Mouse (Mus musculus): ENCODE measurements around the gene Armh1. TPM values are rescaled to one million over a fixed set of nuclear protein-coding genes. Genes with fewer than 3 reads are reported as not detected.

The Armh1 gene
- 0.53 TPM in 1 of 2 replicates, not detected in the other for polyA plus RNA-seq (2014; fragmentation: Nextera tagmentation; extraction: Ambion mirVana)

GRCm38 (mm10) chr4:117251801-117252316 lies at the start of gene Armh1, which contains the start of gene Tmem53:
Gene Armh1 (minus strand): TSS chr4:117252125.
Gene Tmem53 (plus strand): TSS chr4:117251951.
- peak within 1 kb of the TSS; percentile 87 for H3K27ac ChIP-seq (ENCODE audit: low read depth, low read length)
- H3K4me1 ChIP-seq (replicated peaks; ENCODE audit: control insufficient read depth, insufficient read depth, low read length): no peaks in the 10 kb centered on the region
- H3K27me3 ChIP-seq (ENCODE audit: control insufficient read depth, insufficient read depth, low read length): no peaks in the 10 kb centered on the region
- DNase-seq (ENCODE audit: low spot score) (peak; percentile 95), ATAC-seq (ENCODE audit: low FRiP score) (peak; percentile 99)
- peak within 1 kb of the TSS; percentile 69 for H3K9ac ChIP-seq (ENCODE audit: low read depth, low read length)
- peak within 1 kb of the TSS; percentile 54 for H3K4me3 ChIP-seq (ENCODE audit: low read depth, low read length)
- no peaks in the 10 kb centered on the region for H3K36me3 ChIP-seq (ENCODE audit: control insufficient read depth, insufficient read depth, low read length)
- H3K9me3 ChIP-seq (ENCODE audit: control insufficient read depth, low read length): no peaks in the 10 kb centered on the region
- peak within 1 kb of the TSS; percentile 51 for H3K4me2 ChIP-seq (replicated peaks; ENCODE audit: low read depth, low read length)
- WGBS: 0% methylated on average over 31 of the region's 43 CpGs

- peak overlapping the region; percentile 47; the same call in 1 of the 2 replicates for H3K27ac ChIP-seq (ENCODE audit: low read depth, low read length)
- WGBS: 67% methylated on average over 10 of the region's 10 CpGs
These were observed 48.0 kb upstream of the Armh1 start for GRCm38 (mm10) chr4:117299921-117300320.

GRCm38 (mm10) chr4:117297819-117298218 lies 45.9 kb upstream of the Armh1 start:
- Histone ChIP-seq H3K9me3 (ENCODE audit: control insufficient read depth, low read length) (no peaks in the 10 kb centered on the region), H3K4me1 (replicated peaks; ENCODE audit: control insufficient read depth, insufficient read depth, low read length) (peaks cover 5% of the 10 kb centered on the region; the same call in 1 of the 2 replicates), H3K4me2 (replicated peaks; ENCODE audit: low read depth, low read length) (no peak overlapping the region), H3K27me3 (ENCODE audit: control insufficient read depth, insufficient read depth, low read length) (peaks cover 11% of the 10 kb centered on the region), H3K4me3 (ENCODE audit: low read depth, low read length) (no peak overlapping the region), H3K36me3 (ENCODE audit: control insufficient read depth, insufficient read depth, low read length) (no peaks in the 10 kb centered on the region), H3K9ac (ENCODE audit: low read depth, low read length) (no peak overlapping the region), H3K27ac (ENCODE audit: low read depth, low read length) (no peak overlapping the region)
- no peak for ATAC-seq (ENCODE audit: low FRiP score)
- no peak for DNase-seq (ENCODE audit: low spot score)
- WGBS: 77% methylated on average over 9 of the region's 9 CpGs

More at GRCm38 (mm10) chr4:117299921-117300320, 48.0 kb upstream of the Armh1 start:
- Histone ChIP-seq H3K4me1 (replicated peaks; ENCODE audit: control insufficient read depth, insufficient read depth, low read length) (peaks cover 11% of the 10 kb centered on the region), H3K9me3 (ENCODE audit: control insufficient read depth, low read length) (no peaks in the 10 kb centered on the region), H3K36me3 (ENCODE audit: control insufficient read depth, insufficient read depth, low read length) (no peaks in the 10 kb centered on the region), H3K4me3 (ENCODE audit: low read depth, low read length) (no peak overlapping the region), H3K4me2 (replicated peaks; ENCODE audit: low read depth, low read length) (no peak overlapping the region), H3K9ac (ENCODE audit: low read depth, low read length) (no peak overlapping the region), H3K27me3 (ENCODE audit: control insufficient read depth, insufficient read depth, low read length) (peaks cover 32% of the 10 kb centered on the region)
- ATAC-seq (ENCODE audit: low FRiP score): peak; percentile 59; the same call in 1 of the 2 replicates
- no peak for DNase-seq (ENCODE audit: low spot score)

- H3K4me3 ChIP-seq (ENCODE audit: low read depth, low read length): no peak overlapping the region
- no peak overlapping the region for H3K4me2 ChIP-seq (replicated peaks; ENCODE audit: low read depth, low read length)
- DNase-seq (ENCODE audit: low spot score): no peak
- WGBS: 63% methylated on average over 19 of the region's 19 CpGs
- H3K9me3 ChIP-seq (ENCODE audit: control insufficient read depth, low read length): no peaks in the 10 kb centered on the region
- H3K9ac ChIP-seq (ENCODE audit: low read depth, low read length): no peak overlapping the region
- H3K27me3 ChIP-seq (ENCODE audit: control insufficient read depth, insufficient read depth, low read length): peaks cover 5% of the 10 kb centered on the region
- ATAC-seq (ENCODE audit: low FRiP score): no peak
- no peak overlapping the region for H3K27ac ChIP-seq (ENCODE audit: low read depth, low read length)
- 0 out of 2 replicates have a peak, but pooled peaks cover 5% of the 10 kb centered on the region for H3K4me1 ChIP-seq (replicated peaks; ENCODE audit: control insufficient read depth, insufficient read depth, low read length)
- H3K36me3 ChIP-seq (ENCODE audit: control insufficient read depth, insufficient read depth, low read length): no peaks in the 10 kb centered on the region
These were observed 45.1 kb upstream of the Armh1 start for GRCm38 (mm10) chr4:117296849-117297593.

GRCm38 (mm10) chr4:117291696-117292095 lies 39.8 kb upstream of the Armh1 start:
- WGBS: 94% methylated on average over 2 of the region's 2 CpGs
- DNase-seq (ENCODE audit: low spot score) (no peak), ATAC-seq (ENCODE audit: low FRiP score) (no peak)
- Histone ChIP-seq H3K36me3 (ENCODE audit: control insufficient read depth, insufficient read depth, low read length) (no peaks in the 10 kb centered on the region), H3K9ac (ENCODE audit: low read depth, low read length) (no peak overlapping the region), H3K27ac (ENCODE audit: low read depth, low read length) (no peak overlapping the region), H3K27me3 (ENCODE audit: control insufficient read depth, insufficient read depth, low read length) (no peaks in the 10 kb centered on the region), H3K9me3 (ENCODE audit: control insufficient read depth, low read length) (no peaks in the 10 kb centered on the region), H3K4me3 (ENCODE audit: low read depth, low read length) (no peak overlapping the region), H3K4me1 (replicated peaks; ENCODE audit: control insufficient read depth, insufficient read depth, low read length) (peaks cover 2% of the 10 kb centered on the region; the same call in 1 of the 2 replicates), H3K4me2 (replicated peaks; ENCODE audit: low read depth, low read length) (no peak overlapping the region)

GRCm38 (mm10) chr4:117288927-117289801 lies 37.2 kb upstream of the Armh1 start:
- H3K4me3 ChIP-seq (ENCODE audit: low read depth, low read length): peak overlapping the region; percentile 81
- under 1% methylated on average over 53 of the region's 80 CpGs for WGBS
- peak overlapping the region; percentile 59 for H3K4me2 ChIP-seq (replicated peaks; ENCODE audit: low read depth, low read length)
- no peaks in the 10 kb centered on the region for H3K9me3 ChIP-seq (ENCODE audit: control insufficient read depth, low read length)
- H3K27ac ChIP-seq (ENCODE audit: low read depth, low read length): peak overlapping the region; percentile 97
- peaks cover 6% of the 10 kb centered on the region; the same call in 1 of the 2 replicates for H3K36me3 ChIP-seq (ENCODE audit: control insufficient read depth, insufficient read depth, low read length)
- peak; percentile 80 for DNase-seq (ENCODE audit: low spot score)
- peak; percentile 86 for ATAC-seq (ENCODE audit: low FRiP score)
- peaks cover 2% of the 10 kb centered on the region; the same call in 1 of the 2 replicates for H3K4me1 ChIP-seq (replicated peaks; ENCODE audit: control insufficient read depth, insufficient read depth, low read length)
- peak overlapping the region; percentile 83 for H3K9ac ChIP-seq (ENCODE audit: low read depth, low read length)
- H3K27me3 ChIP-seq (ENCODE audit: control insufficient read depth, insufficient read depth, low read length): no peaks in the 10 kb centered on the region

DNA sequence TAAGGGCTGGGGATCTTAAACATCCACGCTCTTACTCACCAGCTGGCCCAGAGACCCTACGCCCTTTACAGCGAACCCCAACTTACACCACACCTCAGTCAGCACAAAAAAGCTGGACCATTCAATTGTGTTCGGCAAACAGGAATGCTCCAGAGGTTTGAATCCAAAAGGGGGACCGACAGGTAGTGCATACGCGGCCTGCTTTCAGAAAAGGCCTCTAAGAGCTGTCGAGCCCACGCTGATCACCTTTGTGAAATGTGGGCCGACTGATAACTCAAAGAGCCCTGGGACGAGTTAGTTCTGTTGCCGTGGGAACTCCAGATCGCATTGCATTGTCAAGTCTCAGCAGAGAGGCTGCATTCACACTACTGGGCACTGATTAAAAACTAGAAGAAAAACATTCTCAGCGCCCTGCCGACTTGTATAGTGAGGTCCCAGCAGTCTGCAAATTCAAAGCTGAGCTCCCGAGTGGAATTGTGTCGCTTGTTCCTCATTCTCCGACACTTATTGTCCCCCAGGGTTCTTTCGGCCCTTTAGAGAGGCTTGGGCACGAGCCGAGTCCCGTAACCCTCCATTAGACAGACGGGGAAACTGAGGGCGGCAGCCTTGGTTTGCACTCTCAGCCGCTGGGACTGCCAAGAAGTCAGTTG lies 36.5 kb upstream of the Armh1 start:
- Histone ChIP-seq H3K4me3 (ENCODE audit: low read depth, low read length) (peak overlapping the region; percentile 81), H3K4me1 (replicated peaks; ENCODE audit: control insufficient read depth, insufficient read depth, low read length) (peaks cover 8% of the 10 kb centered on the region), H3K27ac (ENCODE audit: low read depth, low read length) (peak overlapping the region; percentile 97), H3K9ac (ENCODE audit: low read depth, low read length) (peak overlapping the region; percentile 83), H3K36me3 (ENCODE audit: control insufficient read depth, insufficient read depth, low read length) (peaks cover 6% of the 10 kb centered on the region; the same call in 1 of the 2 replicates), H3K27me3 (ENCODE audit: control insufficient read depth, insufficient read depth, low read length) (no peaks in the 10 kb centered on the region), H3K4me2 (replicated peaks; ENCODE audit: low read depth, low read length) (peak overlapping the region; percentile 59), H3K9me3 (ENCODE audit: control insufficient read depth, low read length) (no peaks in the 10 kb centered on the region)
- 25% methylated on average over 25 of the region's 25 CpGs for WGBS
- no peak for DNase-seq (ENCODE audit: low spot score)
- ATAC-seq (ENCODE audit: low FRiP score): no peak

- 43% methylated on average over 4 of the region's 4 CpGs for WGBS
- Histone ChIP-seq H3K4me1 (replicated peaks; ENCODE audit: control insufficient read depth, insufficient read depth, low read length) (peaks cover 13% of the 10 kb centered on the region), H3K4me2 (replicated peaks; ENCODE audit: low read depth, low read length) (no peak overlapping the region), H3K9me3 (ENCODE audit: control insufficient read depth, low read length) (no peaks in the 10 kb centered on the region), H3K27me3 (ENCODE audit: control insufficient read depth, insufficient read depth, low read length) (no peaks in the 10 kb centered on the region), H3K36me3 (ENCODE audit: control insufficient read depth, insufficient read depth, low read length) (peaks cover 6% of the 10 kb centered on the region; the same call in 1 of the 2 replicates), H3K4me3 (ENCODE audit: low read depth, low read length) (no peak overlapping the region), H3K27ac (ENCODE audit: low read depth, low read length) (peak overlapping the region; percentile 55), H3K9ac (ENCODE audit: low read depth, low read length) (no peak overlapping the region)
- ATAC-seq (ENCODE audit: low FRiP score) (no peak), DNase-seq (ENCODE audit: low spot score) (no peak)
These were observed 32.4 kb upstream of the Armh1 start for GRCm38 (mm10) chr4:117284363-117284762.

Data from hindbrain, embryonic 11.5 days (tissue).